Mouse (Mus musculus) urinary bladder, postnatal 0 days (tissue): ENCODE data around the gene Syf2. TPM values are rescaled to one million over a fixed set of nuclear protein-coding genes. Genes with fewer than 3 reads are reported as not detected.

Experiments used
- polyA plus RNA-seq: library from polyadenylated mRNA; unstranded; fragments of >200 nt; fragmentation: Nextera tagmentation; extraction: Ambion mirVana; gene quantifications from 2 replicates; pipeline ENCODE4 v1.2.1, GENCODE M21; 2015

The Syf2 gene
- 56.5 and 64.8 TPM in 2 replicates for polyA plus RNA-seq

GRCm38 (mm10) chr4:134930684-134931481 lies at the start of gene Syf2:
Syf2 (plus strand) TSS chr4:134930898.

GRCm38 (mm10) chr4:134914864-134915209 lies 15.9 kb upstream of the Syf2 start, which contains the start of gene Tmem50a:
Tmem50a (minus strand) TSS chr4:134915024.

GRCm38 (mm10) chr4:134923258-134924018 lies 7.3 kb upstream of the Syf2 start, which contains the start of gene Rsrp1:
Rsrp1 (plus strand) TSS chr4:134923592.

Other genes with a start within 250 kb of the Syf2 start
- gene Man1c1, start 226.6 kb upstream of the Syf2 start, polyA plus RNA-seq: 3.8 TPM in 2 replicates
- gene Ldlrap1, start 162.9 kb upstream of the Syf2 start, polyA plus RNA-seq: 27.8 and 29.2 TPM in 2 replicates
- gene Maco1, start 77.6 kb upstream of the Syf2 start, polyA plus RNA-seq: 21.5 and 25.3 TPM in 2 replicates
- gene Rhd, start 66.4 kb upstream of the Syf2 start, polyA plus RNA-seq: 0.78 and 1.1 TPM in 2 replicates
- gene Tmem50a, start 15.9 kb upstream of the Syf2 start, polyA plus RNA-seq: 184 and 185 TPM in 2 replicates
- 240 and 264 TPM in 2 replicates for gene Rsrp1, start 7.3 kb upstream of the Syf2 start, polyA plus RNA-seq
- 0.07 and 0.21 TPM in 2 replicates for gene Runx3, start 189.8 kb downstream of the Syf2 start, polyA plus RNA-seq